Mouse (Mus musculus) MEL (cell line): Measurements from ENCODE around the gene Osbpl5.

Experiments
- CHD2 ChIP-seq: IDR thresholded peaks from 2 replicates; pipeline ENCODE4 v1.6.1; 2011; ENCODE audit warnings: low read length, improper control_type of control experiment
- CTCF ChIP-seq, 3 experiments: IDR thresholded peaks in 2 of 3; conservative IDR thresholded peaks in 1 of 3; 2 replicates each; pipeline ENCODE4 v1.5.1; 2011 to 2012; ENCODE audit warnings: low read length in 3 of 3, low read depth in 2 of 3, mild to moderate bottlenecking in 2 of 3, improper control_type of control experiment in 1 of 3, inconsistent platforms in 1 of 3, mixed read lengths in 1 of 3, moderate library complexity in 1 of 3; ENCODE audit not compliant: control insufficient read depth in 1 of 3, insufficient read depth in 1 of 3, poor library complexity in 1 of 3, severe bottlenecking in 1 of 3
- POLR2AphosphoS5 ChIP-seq: IDR thresholded peaks from 2 replicates; pipeline ENCODE4 v1.6.1; 2012; ENCODE audit warnings: low read depth, borderline replicate concordance, mild to moderate bottlenecking, inconsistent platforms, low read length, moderate library complexity, mixed read lengths
- ZC3H11A ChIP-seq: IDR thresholded peaks from 2 replicates; pipeline ENCODE4 v1.6.1; 2012; ENCODE audit warnings: low read depth, mild to moderate bottlenecking, inconsistent platforms, low read length, improper control_type of control experiment

GRCm38 (mm10) chr7:143709395-143709794 lies 47.4 kb downstream of the Osbpl5 start:
- TF ChIP-seq CTCF (IDR thresholded peaks at IDR 0.05 in 2 of 3, conservative IDR thresholded peaks at IDR 0.05 in 1 of 3; ENCODE audit: control insufficient read depth in 1 of 3, insufficient read depth in 1 of 3, low read depth in 2 of 3, low read length in 3 of 3, poor library complexity in 1 of 3, severe bottlenecking in 1 of 3) = no peak
- TF ChIP-seq POLR2AphosphoS5 = no peak
- TF ChIP-seq CHD2 = no peak
- TF ChIP-seq ZC3H11A = no peak
